Mouse (Mus musculus): ENCODE results near the gene Mcidas. TPM values are rescaled to one million over a fixed set of nuclear protein-coding genes. Genes with fewer than 3 reads are reported as not detected.

Gene Mcidas
- 5.6 and 14.0 TPM in 2 replicates for polyA plus RNA-seq (2015; fragmentation: Nextera tagmentation; extraction: Ambion mirVana)

DNA sequence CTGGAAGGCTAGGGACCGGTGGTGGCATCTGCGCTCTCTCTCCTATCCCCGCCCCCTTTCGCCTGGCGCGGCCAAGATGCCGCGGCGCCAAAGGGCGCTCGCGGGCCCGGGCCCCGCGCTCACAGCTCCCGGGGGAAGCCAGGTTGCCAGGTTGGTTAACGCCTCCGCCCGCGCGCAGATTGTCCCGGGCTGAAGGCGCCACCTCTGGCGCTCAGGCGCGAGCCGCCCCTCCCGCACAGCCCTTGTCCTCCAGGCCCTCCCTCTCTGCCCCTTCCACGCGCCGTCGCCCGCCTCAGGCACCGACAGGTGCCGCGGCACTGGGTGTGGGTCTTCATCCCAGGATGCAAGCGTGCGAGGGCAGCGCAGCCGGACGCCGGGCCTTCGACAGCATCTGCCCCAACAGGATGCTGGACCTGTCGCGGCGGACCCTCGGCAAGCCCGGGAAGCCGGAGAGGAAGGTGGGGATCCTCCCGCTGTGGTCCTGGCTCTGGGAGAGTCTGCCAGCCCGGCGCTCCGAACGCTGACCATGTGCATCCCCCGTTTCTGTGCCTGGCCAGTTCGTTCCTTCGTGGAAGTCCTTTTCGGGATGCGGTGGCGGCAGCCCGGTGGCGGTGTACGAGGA, at the start of gene Mcidas:
TSS of gene Mcidas (plus strand) at position 315 of the 622 bp plus-strand sequence.
- H3K4me3 ChIP-seq (replicated peaks), result peak within 1 kb of the TSS; percentile 42
- H3K9me3 ChIP-seq (replicated peaks), result no peaks in the 10 kb centered on the region
- H3K27me3 ChIP-seq, result peaks cover 93% of the 10 kb centered on the region
- peak within 1 kb of the TSS; percentile 70 for H3K4me2 ChIP-seq (replicated peaks)
- under 1% methylated on average over 63 of the region's 63 CpGs for WGBS
- no peak within 1 kb of the TSS for H3K27ac ChIP-seq (replicated peaks)
- no peak within 1 kb of the TSS for H3K9ac ChIP-seq
- peaks cover 35% of the 10 kb centered on the region for H3K4me1 ChIP-seq
- H3K36me3 ChIP-seq, result no peaks in the 10 kb centered on the region
- ATAC-seq (ENCODE audit: insufficient number of reproducible peaks, low FRiP score, low TSS enrichment, low read depth), result peak; percentile 37; the same call in 1 of the 2 replicates

DNA sequence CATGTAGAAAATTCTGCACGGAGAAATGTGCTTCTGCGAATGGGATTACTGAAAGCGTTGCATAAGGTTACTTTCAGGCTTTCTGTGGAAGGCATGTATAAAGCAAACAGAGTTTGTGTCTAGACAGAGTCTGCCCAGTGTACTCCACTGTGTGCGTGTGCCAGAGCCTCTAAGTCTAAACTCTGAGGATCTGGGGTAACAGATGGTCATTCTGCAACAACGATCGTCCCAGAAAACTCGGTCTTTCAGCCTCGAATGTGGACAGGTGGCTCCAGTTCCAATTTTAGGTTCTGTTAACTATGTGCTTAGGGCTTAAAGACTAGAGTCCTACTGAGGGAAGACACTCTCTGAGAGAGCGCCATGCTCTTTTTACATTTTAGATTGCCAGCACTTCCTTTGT, 48.3 kb upstream of the Mcidas start:
- no peak overlapping the region for H3K4me2 ChIP-seq (replicated peaks)
- no peak overlapping the region for H3K9ac ChIP-seq
- H3K9me3 ChIP-seq (replicated peaks), result no peaks in the 10 kb centered on the region
- no peaks in the 10 kb centered on the region for H3K4me1 ChIP-seq
- 90% methylated on average over 9 of the region's 9 CpGs for WGBS
- H3K27ac ChIP-seq (replicated peaks), result no peak overlapping the region
- H3K27me3 ChIP-seq, result no peaks in the 10 kb centered on the region
- no peak for ATAC-seq (ENCODE audit: insufficient number of reproducible peaks, low FRiP score, low TSS enrichment, low read depth)
- H3K4me3 ChIP-seq (replicated peaks), result no peak overlapping the region
- H3K36me3 ChIP-seq, result peaks cover 70% of the 10 kb centered on the region

DNA sequence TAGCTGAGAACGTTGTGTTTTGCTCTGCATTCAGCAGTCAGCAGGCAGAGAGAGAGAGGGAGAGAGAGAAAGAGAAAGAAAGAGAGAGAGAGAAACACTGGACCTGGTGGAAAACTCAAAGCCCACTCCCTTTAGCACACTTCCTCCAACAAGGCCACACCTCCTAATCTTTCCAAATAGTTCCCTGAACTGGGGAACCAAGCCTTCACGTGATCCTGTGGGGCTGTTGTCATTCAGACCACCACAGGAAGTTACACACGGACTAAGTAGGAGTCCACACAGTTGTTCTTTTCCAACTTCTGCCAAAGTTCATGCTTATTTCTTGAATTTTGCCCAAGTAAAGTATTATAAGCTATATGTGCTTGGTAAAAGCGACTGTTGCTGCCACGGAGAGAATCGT, 47.7 kb upstream of the Mcidas start:
- Histone ChIP-seq H3K27me3 (no peaks in the 10 kb centered on the region), H3K4me3 (replicated peaks) (no peak overlapping the region), H3K9ac (no peak overlapping the region), H3K4me1 (no peaks in the 10 kb centered on the region), H3K4me2 (replicated peaks) (no peak overlapping the region), H3K36me3 (peaks cover 74% of the 10 kb centered on the region), H3K9me3 (replicated peaks) (no peaks in the 10 kb centered on the region), H3K27ac (replicated peaks) (no peak overlapping the region)
- no peak for ATAC-seq (ENCODE audit: insufficient number of reproducible peaks, low FRiP score, low TSS enrichment, low read depth)
- WGBS, result 86% methylated on average over 6 of the region's 6 CpGs

DNA sequence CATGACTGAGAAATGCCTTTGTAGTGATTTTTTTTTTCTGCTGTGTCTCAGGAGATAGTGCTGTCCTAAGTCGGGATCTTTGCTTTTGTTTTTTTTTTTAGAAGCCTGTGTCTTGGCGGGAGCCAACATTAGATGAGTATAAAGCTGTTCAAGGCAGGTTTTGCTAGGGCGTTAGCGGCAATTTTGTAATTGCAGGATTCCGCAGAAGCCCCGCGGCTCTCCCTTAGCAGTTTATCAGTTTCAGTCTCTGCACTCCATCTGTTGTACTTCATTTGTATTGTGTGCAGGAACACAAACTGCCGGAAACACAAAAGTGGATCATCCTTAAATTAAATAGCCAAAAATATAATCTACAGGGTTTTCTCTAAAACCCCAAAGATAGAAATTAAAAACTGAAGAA, 39.6 kb upstream of the Mcidas start:
- H3K9me3 ChIP-seq (replicated peaks), result no peaks in the 10 kb centered on the region
- H3K27ac ChIP-seq (replicated peaks), result no peak overlapping the region
- no peak for ATAC-seq (ENCODE audit: insufficient number of reproducible peaks, low FRiP score, low TSS enrichment, low read depth)
- 92% methylated on average over 8 of the region's 8 CpGs for WGBS
- no peaks in the 10 kb centered on the region for H3K27me3 ChIP-seq
- H3K4me2 ChIP-seq (replicated peaks), result no peak overlapping the region
- no peak overlapping the region for H3K4me3 ChIP-seq (replicated peaks)
- no peak overlapping the region for H3K9ac ChIP-seq
- no peaks in the 10 kb centered on the region for H3K4me1 ChIP-seq
- peaks cover 73% of the 10 kb centered on the region for H3K36me3 ChIP-seq

DNA sequence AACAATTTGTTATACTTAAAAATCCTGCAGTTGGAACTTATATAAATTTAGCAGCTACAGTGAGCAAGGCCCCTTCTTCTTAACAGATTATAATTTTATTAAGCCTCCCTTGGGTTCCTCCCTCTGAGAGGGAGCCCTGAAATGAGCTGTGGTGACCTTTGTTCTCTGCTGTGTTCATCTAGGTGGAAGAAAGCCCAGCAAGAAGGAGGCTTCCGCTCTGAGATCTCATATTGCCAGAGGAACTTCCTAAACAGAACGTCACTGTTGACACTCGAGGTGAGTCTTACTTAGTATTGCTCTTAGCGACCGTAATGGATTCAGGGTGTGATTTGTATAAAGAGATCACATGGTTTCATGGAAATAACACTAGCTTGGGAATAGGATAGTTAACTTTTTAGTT, 30.6 kb upstream of the Mcidas start:
- Histone ChIP-seq H3K4me3 (replicated peaks) (no peak overlapping the region), H3K4me1 (no peaks in the 10 kb centered on the region), H3K9me3 (replicated peaks) (no peaks in the 10 kb centered on the region), H3K27ac (replicated peaks) (no peak overlapping the region), H3K27me3 (no peaks in the 10 kb centered on the region), H3K4me2 (replicated peaks) (no peak overlapping the region), H3K36me3 (peaks cover 48% of the 10 kb centered on the region), H3K9ac (no peak overlapping the region)
- 86% methylated on average over 5 of the region's 5 CpGs for WGBS
- no peak for ATAC-seq (ENCODE audit: insufficient number of reproducible peaks, low FRiP score, low TSS enrichment, low read depth)

DNA sequence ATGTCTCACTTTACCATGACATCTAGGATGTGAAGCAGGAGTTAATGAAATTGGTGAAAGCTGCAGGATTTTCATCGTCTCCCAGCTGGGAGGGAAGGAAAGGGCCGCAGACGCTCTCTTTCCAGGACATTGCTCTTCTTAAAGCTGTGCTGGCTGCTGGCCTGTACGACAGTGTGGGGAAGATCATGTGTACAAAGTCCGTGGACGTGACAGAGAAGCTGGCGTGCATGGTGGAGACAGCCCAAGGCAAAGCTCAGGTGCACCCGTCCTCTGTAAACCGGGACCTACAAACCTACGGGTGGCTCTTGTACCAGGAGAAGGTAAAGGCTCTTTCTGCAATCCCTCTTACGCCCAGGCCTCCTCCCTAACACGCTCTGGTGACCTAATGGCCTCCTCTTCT, 29.2 kb upstream of the Mcidas start:
- peaks cover 45% of the 10 kb centered on the region for H3K36me3 ChIP-seq
- no peak overlapping the region for H3K4me3 ChIP-seq (replicated peaks)
- no peak overlapping the region for H3K9ac ChIP-seq
- H3K27me3 ChIP-seq, result no peaks in the 10 kb centered on the region
- H3K4me2 ChIP-seq (replicated peaks), result no peak overlapping the region
- no peak overlapping the region for H3K27ac ChIP-seq (replicated peaks)
- WGBS, result 90% methylated on average over 12 of the region's 12 CpGs
- no peaks in the 10 kb centered on the region for H3K9me3 ChIP-seq (replicated peaks)
- H3K4me1 ChIP-seq, result no peaks in the 10 kb centered on the region
- no peak for ATAC-seq (ENCODE audit: insufficient number of reproducible peaks, low FRiP score, low TSS enrichment, low read depth)

DNA sequence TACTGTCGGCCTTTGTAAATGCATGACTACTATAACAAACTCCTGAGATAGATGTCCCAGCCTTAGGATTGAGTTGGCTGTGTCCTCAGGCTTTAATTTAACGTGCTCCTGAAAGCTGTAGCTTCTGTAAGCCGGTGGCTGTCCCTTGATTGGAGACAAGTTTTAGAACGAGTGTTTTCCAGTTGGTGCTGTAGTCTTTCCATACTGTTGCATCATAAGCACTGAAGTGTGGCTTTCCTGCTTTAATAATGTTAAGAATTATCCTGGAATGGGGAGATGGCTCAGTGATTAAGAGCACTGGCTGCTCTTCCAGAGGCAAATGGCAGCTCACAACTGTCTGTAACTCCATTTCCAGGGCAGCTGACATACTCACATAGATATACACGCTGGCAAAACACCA, 26.4 kb upstream of the Mcidas start:
- Histone ChIP-seq H3K4me1 (no peaks in the 10 kb centered on the region), H3K4me3 (replicated peaks) (no peak overlapping the region), H3K27ac (replicated peaks) (no peak overlapping the region), H3K4me2 (replicated peaks) (no peak overlapping the region), H3K9ac (no peak overlapping the region), H3K27me3 (no peaks in the 10 kb centered on the region), H3K9me3 (replicated peaks) (no peaks in the 10 kb centered on the region), H3K36me3 (peaks cover 44% of the 10 kb centered on the region)
- 90% methylated on average over 5 of the region's 5 CpGs for WGBS
- ATAC-seq (ENCODE audit: insufficient number of reproducible peaks, low FRiP score, low TSS enrichment, low read depth), result no peak

DNA sequence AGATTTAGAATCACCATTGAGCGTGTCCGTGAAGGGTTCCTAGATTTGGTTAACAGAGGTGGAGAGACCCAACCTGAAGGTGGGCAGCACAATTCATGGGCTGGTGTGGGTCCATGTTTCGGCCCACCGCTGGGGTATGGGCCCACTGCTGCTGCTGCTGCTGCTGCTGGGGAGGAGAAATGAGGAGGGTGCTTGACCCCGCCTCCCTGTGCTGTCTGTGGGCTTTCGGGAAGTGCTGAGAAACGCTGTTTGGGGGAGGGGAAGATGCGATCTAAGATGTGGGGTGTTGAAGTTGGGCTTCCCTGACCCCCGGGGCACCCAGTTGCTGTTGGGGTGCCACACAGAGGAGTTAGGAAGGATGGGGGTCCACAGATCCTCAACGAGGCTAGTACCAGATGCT, 16.9 kb upstream of the Mcidas start:
- Histone ChIP-seq H3K4me3 (replicated peaks) (no peak overlapping the region; the same call in 1 of the 2 replicates), H3K4me2 (replicated peaks) (peak overlapping the region; percentile 32; the same call in 1 of the 2 replicates), H3K27ac (replicated peaks) (no peak overlapping the region), H3K27me3 (peaks cover 15% of the 10 kb centered on the region; the same call in 1 of the 2 replicates), H3K4me1 (no peaks in the 10 kb centered on the region), H3K36me3 (no peaks in the 10 kb centered on the region), H3K9ac (no peak overlapping the region), H3K9me3 (replicated peaks) (no peaks in the 10 kb centered on the region)
- no peak for ATAC-seq (ENCODE audit: insufficient number of reproducible peaks, low FRiP score, low TSS enrichment, low read depth)
- 38% methylated on average over 10 of the region's 10 CpGs for WGBS

DNA sequence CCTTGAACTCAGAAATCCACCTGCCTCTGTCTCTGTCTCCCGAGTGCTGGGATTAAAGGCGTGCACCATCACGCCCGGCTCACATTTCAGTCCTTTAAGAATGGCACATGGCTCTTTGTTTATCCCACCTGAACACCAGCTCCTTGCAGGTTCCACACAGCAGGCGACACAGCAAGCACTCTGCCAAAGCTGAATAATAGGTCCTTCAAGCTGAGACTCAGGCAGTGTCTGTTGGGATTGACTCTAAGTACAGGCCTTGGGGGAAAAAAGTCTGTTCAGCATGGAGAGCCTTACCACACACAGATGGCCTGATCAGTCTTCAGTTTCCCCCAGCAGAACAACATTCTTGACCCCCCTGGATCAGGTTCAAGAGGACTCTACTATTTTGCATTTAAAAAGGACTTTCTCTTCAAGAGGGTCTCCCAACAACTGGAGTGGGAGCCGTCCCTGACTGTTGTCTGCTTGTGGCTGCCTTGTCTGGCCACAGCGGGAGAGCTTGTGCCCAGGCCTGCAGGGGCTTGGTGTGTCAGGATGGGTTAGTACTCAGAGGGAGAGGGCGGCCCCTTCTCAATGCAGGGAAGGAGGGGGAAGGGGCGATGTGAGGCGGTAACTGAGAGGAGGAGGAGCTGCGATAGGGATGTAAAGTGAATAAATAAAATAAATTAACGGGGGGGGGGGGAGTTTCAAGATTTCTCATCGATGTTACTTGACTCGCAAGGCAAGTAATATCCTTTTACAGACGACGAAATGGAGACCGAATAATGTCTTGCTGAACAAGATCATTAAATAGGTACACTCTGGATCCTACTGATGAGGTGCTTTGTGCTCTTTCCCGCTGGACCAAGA, 7.8 kb upstream of the Mcidas start:
- WGBS, result 7% methylated on average over 18 of the region's 18 CpGs
- Histone ChIP-seq H3K9me3 (replicated peaks) (no peaks in the 10 kb centered on the region), H3K36me3 (no peaks in the 10 kb centered on the region), H3K9ac (no peak overlapping the region), H3K4me3 (replicated peaks) (no peak overlapping the region), H3K27me3 (peaks cover 58% of the 10 kb centered on the region), H3K27ac (replicated peaks) (no peak overlapping the region), H3K4me2 (replicated peaks) (0 out of 2 replicates have a peak overlapping the region, but pooled peaks have one; percentile 99), H3K4me1 (peaks cover 41% of the 10 kb centered on the region)
- ATAC-seq (ENCODE audit: insufficient number of reproducible peaks, low FRiP score, low TSS enrichment, low read depth), result no peak

DNA sequence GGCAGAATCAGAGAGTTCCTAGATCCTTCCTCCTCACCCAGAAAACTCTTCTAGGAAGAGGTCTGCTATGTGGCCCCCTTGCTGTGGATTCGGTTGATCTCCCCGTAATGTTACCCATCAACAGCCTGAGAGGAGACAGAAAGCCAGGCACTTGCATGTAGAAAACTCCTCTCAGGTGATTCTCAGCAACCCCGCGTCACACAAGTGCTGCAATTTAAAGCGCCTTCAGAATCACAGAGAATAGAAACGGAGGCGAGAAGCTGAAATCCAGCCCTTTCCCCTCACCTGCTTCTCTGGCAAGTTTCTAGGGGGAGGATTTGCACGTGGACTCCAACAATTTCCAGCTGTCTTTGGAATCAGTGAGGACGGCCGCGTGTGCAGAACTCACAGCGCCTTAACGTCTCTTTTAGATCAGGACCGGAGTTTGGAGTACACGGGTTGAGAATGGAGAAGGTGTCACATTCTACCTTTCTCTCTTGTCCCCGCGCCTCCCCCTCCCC, 7.1 kb upstream of the Mcidas start:
- Histone ChIP-seq H3K36me3 (no peaks in the 10 kb centered on the region), H3K4me3 (replicated peaks) (peak overlapping the region; percentile 54), H3K4me2 (replicated peaks) (peak overlapping the region; percentile 99), H3K9ac (no peak overlapping the region), H3K27me3 (peaks cover 65% of the 10 kb centered on the region), H3K4me1 (peaks cover 41% of the 10 kb centered on the region), H3K9me3 (replicated peaks) (no peaks in the 10 kb centered on the region), H3K27ac (replicated peaks) (no peak overlapping the region)
- ATAC-seq (ENCODE audit: insufficient number of reproducible peaks, low FRiP score, low TSS enrichment, low read depth), result no peak
- WGBS, result 1% methylated on average over 17 of the region's 17 CpGs

DNA sequence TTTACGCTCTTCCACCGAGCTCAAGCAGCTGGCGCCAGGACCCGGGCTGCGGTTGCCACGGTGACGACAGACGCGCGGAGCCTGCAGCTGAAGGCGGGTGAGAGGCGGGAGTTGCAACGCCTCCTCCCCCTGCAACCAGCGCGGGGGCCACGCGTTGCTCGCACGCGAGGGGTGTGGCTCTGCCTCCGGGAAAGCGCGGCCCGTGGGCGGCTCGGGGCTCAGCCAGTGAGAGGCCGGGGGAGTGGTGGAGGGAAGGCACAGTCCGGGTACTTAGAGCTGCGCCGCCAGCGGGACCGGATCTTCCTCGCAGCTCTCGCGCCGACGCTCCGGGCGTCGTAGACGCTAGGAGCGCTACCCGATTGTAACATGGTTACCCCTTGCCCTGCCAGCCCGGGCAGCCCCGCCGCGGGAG, 6.1 kb upstream of the Mcidas start, which contains the start of gene Ccno:
TSS of gene Ccno (plus strand) at position 271 of the 412 bp plus-strand sequence.
- WGBS, result under 1% methylated on average over 47 of the region's 47 CpGs
- peak within 1 kb of the TSS; percentile 99 for H3K4me2 ChIP-seq (replicated peaks)
- H3K9me3 ChIP-seq (replicated peaks), result no peaks in the 10 kb centered on the region
- H3K27me3 ChIP-seq, result peaks cover 67% of the 10 kb centered on the region
- peak within 1 kb of the TSS; percentile 46 for H3K9ac ChIP-seq
- H3K27ac ChIP-seq (replicated peaks), result no peak within 1 kb of the TSS
- H3K36me3 ChIP-seq, result no peaks in the 10 kb centered on the region
- H3K4me1 ChIP-seq, result peaks cover 41% of the 10 kb centered on the region
- H3K4me3 ChIP-seq (replicated peaks), result peak within 1 kb of the TSS; percentile 54
- ATAC-seq (ENCODE audit: insufficient number of reproducible peaks, low FRiP score, low TSS enrichment, low read depth), result peak; percentile 98

Data from embryonic facial prominence, embryonic 15.5 days (tissue).